Mouse (Mus musculus) inflammation-experienced regulatory T-cells (primary cell): Measurements from ENCODE around the gene Lipe. TPM values are rescaled to one million over a fixed set of nuclear protein-coding genes. Genes with fewer than 3 reads are reported as not detected.

Source experiments
- polyA plus RNA-seq, 2 experiments: library from polyadenylated mRNA; unstranded; fragments of 100-300 nt; shearing (Covaris generic); gene quantifications; one replicate each; pipeline ENCODE4 v1.2.1; 2017

Gene Lipe
- polyA plus RNA-seq = 10 to 100 TPM; 13.8 to 15.9 TPM

DNA sequence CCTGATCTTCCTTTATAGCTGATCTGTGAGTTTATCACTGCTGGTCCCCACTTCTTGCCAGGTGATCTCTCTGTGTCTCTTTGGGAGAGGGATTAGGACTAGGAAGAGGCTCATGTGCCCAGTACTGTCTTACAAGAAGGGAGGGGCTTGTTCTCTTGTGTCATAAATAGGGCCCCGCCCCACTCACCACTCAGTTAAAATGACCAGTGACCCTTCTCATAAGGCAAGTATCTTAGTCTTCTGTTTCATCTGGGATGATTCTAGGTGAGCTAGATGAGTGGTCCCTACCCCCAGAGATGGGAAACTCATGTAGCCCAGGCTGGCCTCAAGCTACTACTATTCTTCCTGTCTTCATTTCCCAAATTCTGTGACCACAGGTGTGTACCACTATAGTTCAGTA is at the start of gene Lipe:
Lipe (minus strand) TSS at position 101 of the 400 bp plus-strand sequence.

GRCm38 (mm10) chr7:25412833-25413441 is 14.4 kb upstream of the Lipe start, which contains the start of gene Cxcl17:
TSS of gene Cxcl17 (minus strand) at chr7:25412886.

GRCm38 (mm10) chr7:25369058-25369749 is 29.3 kb downstream of the Lipe start, which contains the start of gene Cnfn:
TSS of gene Cnfn (minus strand) at chr7:25369724.

Other genes starting within 250 kb of the Lipe start
- 100 to 1,000 TPM in 1 of 2 experiments, 10 to 100 TPM in 1; 66.9 to 118 TPM for gene Pou2f2, start 219.0 kb downstream of the Lipe start, polyA plus RNA-seq
- gene Dedd2, start 178.1 kb downstream of the Lipe start, polyA plus RNA-seq = 100 to 1,000 TPM in 1 of 2 experiments, 10 to 100 TPM in 1; 97.0 to 125 TPM
- gene Zfp526, start 177.3 kb downstream of the Lipe start, polyA plus RNA-seq = 1 to 10 TPM; 3.4 to 3.5 TPM
- 10 to 100 TPM; 85.3 to 85.7 TPM for gene Gsk3a, start 160.9 kb downstream of the Lipe start, polyA plus RNA-seq
- 1 to 10 TPM; 1.5 to 1.9 TPM for gene Erf, start 147.9 kb downstream of the Lipe start, polyA plus RNA-seq
- gene Cic, start 131.0 kb downstream of the Lipe start, polyA plus RNA-seq = 10 to 100 TPM; 30.3 to 31.4 TPM
- 10 to 100 TPM; 24.1 to 47.5 TPM for gene Pafah1b3, start 100.7 kb downstream of the Lipe start, polyA plus RNA-seq
- gene Prr19, start 97.3 kb downstream of the Lipe start, polyA plus RNA-seq = not detected
- under 1 TPM in 1 of 2 experiments, not detected in 1; 0.67 TPM for gene Tmem145, start 92.6 kb downstream of the Lipe start, polyA plus RNA-seq
- gene Megf8, start 81.5 kb downstream of the Lipe start, polyA plus RNA-seq = under 1 TPM; 0.25 to 0.39 TPM
- not detected for gene Cnfn, start 29.0 kb downstream of the Lipe start, polyA plus RNA-seq
- 1 to 10 TPM in 1 of 2 experiments, under 1 TPM in 1; 0.57 to 1.1 TPM for gene Cxcl17, start 14.2 kb upstream of the Lipe start, polyA plus RNA-seq
- 1 to 10 TPM; 2.4 to 3.5 TPM for gene Ceacam1, start 78.9 kb upstream of the Lipe start, polyA plus RNA-seq
- gene Ceacam2, start 141.1 kb upstream of the Lipe start, polyA plus RNA-seq = under 1 TPM; 0.16 to 0.55 TPM
- not detected for gene Erich4, start 217.2 kb upstream of the Lipe start, polyA plus RNA-seq
- gene Dmac2, start 220.7 kb upstream of the Lipe start, polyA plus RNA-seq = 10 to 100 TPM; 53.3 to 75.0 TPM
- gene B3gnt8, start 227.9 kb upstream of the Lipe start, polyA plus RNA-seq = 1 to 10 TPM in 1 of 2 experiments, under 1 TPM in 1; 0.65 to 1.4 TPM